Mouse (Mus musculus) cerebellum, postnatal 10 days (tissue): ENCODE measurements around the gene Mid1.

Source experiments
- DNase-seq, 2 experiments: peaks; one replicate each; pipeline ENCODE4 v3.0.0; 2021; ENCODE audit warnings: mixed read lengths in 2 of 2

Mid1 gene

GRCm38 (mm10) chrX:169685131-169685530 lies at the start of gene Mid1:
Mid1 (plus strand) TSS chrX:169685199.
- peak; percentile 10 to 19 for DNase-seq

- no peak for DNase-seq
Observed at GRCm38 (mm10) chrX:169673056-169673455, 11.9 kb upstream of the Mid1 start.

- DNase-seq = no peak
Observed at GRCm38 (mm10) chrX:169676313-169676712, 8.7 kb upstream of the Mid1 start.

GRCm38 (mm10) chrX:169685731-169686130 lies 732 bp downstream of the Mid1 start:
- no peak for DNase-seq

- no peak for DNase-seq
Observed at GRCm38 (mm10) chrX:169691217-169691616, 6.2 kb downstream of the Mid1 start.

GRCm38 (mm10) chrX:169691675-169692074 lies 6.7 kb downstream of the Mid1 start:
- no peak for DNase-seq

GRCm38 (mm10) chrX:169692225-169692909 lies 7.4 kb downstream of the Mid1 start:
- DNase-seq = no peak

- peak; percentile 57 to 70 for DNase-seq
Observed at GRCm38 (mm10) chrX:169704016-169704602, 19.1 kb downstream of the Mid1 start.

- DNase-seq = no peak
Observed at GRCm38 (mm10) chrX:169723511-169723910, 38.5 kb downstream of the Mid1 start.

GRCm38 (mm10) chrX:169735387-169735969 lies 50.5 kb downstream of the Mid1 start:
- no peak for DNase-seq

GRCm38 (mm10) chrX:169758001-169758400 lies 73.0 kb downstream of the Mid1 start:
- no peak for DNase-seq

- no peak for DNase-seq
Observed at GRCm38 (mm10) chrX:169779535-169779934, 94.5 kb downstream of the Mid1 start, which contains the start of gene 4933400A11Rik. 4933400A11Rik (minus strand) TSS chrX:169779635.

GRCm38 (mm10) chrX:169789702-169790101 lies 104.7 kb downstream of the Mid1 start:
- DNase-seq = no peak

- no peak for DNase-seq
Observed at GRCm38 (mm10) chrX:169792879-169793278, 107.9 kb downstream of the Mid1 start.

- no peak for DNase-seq
Observed at GRCm38 (mm10) chrX:169794421-169794820, 109.4 kb downstream of the Mid1 start.

- no peak for DNase-seq
Observed at GRCm38 (mm10) chrX:169794831-169795311, 109.9 kb downstream of the Mid1 start.

- DNase-seq = no peak
Observed at GRCm38 (mm10) chrX:169797148-169797547, 112.1 kb downstream of the Mid1 start.

GRCm38 (mm10) chrX:169798987-169799680 lies 114.1 kb downstream of the Mid1 start:
- peak; percentile 55 to 81 for DNase-seq

- no peak for DNase-seq
Observed at GRCm38 (mm10) chrX:169800238-169800637, 115.2 kb downstream of the Mid1 start.

- DNase-seq = no peak
Observed at GRCm38 (mm10) chrX:169805791-169806190, 120.8 kb downstream of the Mid1 start.

- no peak for DNase-seq
Observed at GRCm38 (mm10) chrX:169807744-169808143, 122.7 kb downstream of the Mid1 start.

GRCm38 (mm10) chrX:169811318-169811717 lies 126.3 kb downstream of the Mid1 start:
- DNase-seq = no peak

- no peak for DNase-seq
Observed at GRCm38 (mm10) chrX:169811783-169812182, 126.8 kb downstream of the Mid1 start.
